Mouse (Mus musculus) neural tube, embryonic 13.5 days (tissue): ENCODE measurements around the gene Vac14. TPM values are rescaled to one million over a fixed set of nuclear protein-coding genes. Genes with fewer than 3 reads are reported as not detected.

ENCODE experiments used
- ATAC-seq: fragments of 200-750 bp; cut with Nextera tagmentation; 2 replicates; pipeline ENCODE4 v1.8.0; 2017; ENCODE audit warnings: low read depth, mild to moderate bottlenecking, moderate TSS enrichment, moderate library complexity
- H3K27ac ChIP-seq: fragments of 300-500 bp; sonication (generic); replicated peaks from 2 replicates; pipeline ENCODE4 v1.5.1; 2015; ENCODE audit warnings: moderate library complexity, mild to moderate bottlenecking, inconsistent platforms
- H3K27me3 ChIP-seq: fragments of 300-500 bp; sonication (generic); 2 replicates; pipeline ENCODE4 v1.6.1; 2015; ENCODE audit warnings: mild to moderate bottlenecking, inconsistent platforms
- H3K36me3 ChIP-seq: fragments of 300-500 bp; sonication (generic); 2 replicates; pipeline ENCODE4 v1.6.1; 2015; ENCODE audit warnings: mild to moderate bottlenecking, inconsistent platforms
- H3K4me1 ChIP-seq: fragments of 300-500 bp; sonication (generic); replicated peaks from 2 replicates; pipeline ENCODE4 v1.6.1; 2015; ENCODE audit warnings: inconsistent platforms
- H3K4me2 ChIP-seq: fragments of 300-500 bp; sonication (generic); 2 replicates; pipeline ENCODE4 v1.6.1; 2015; ENCODE audit warnings: inconsistent platforms, mild to moderate bottlenecking, moderate library complexity
- H3K4me3 ChIP-seq: fragments of 300-500 bp; sonication (generic); 2 replicates; pipeline ENCODE4 v1.5.1; 2015; ENCODE audit warnings: mild to moderate bottlenecking, inconsistent platforms
- H3K9ac ChIP-seq: fragments of 300-500 bp; sonication (generic); 2 replicates; pipeline ENCODE4 v1.6.1; 2015; ENCODE audit warnings: moderate library complexity, mild to moderate bottlenecking, inconsistent platforms
- H3K9me3 ChIP-seq: fragments of 300-500 bp; sonication (generic); 2 replicates; pipeline ENCODE4 v1.6.1; 2016; ENCODE audit warnings: inconsistent platforms
- WGBS: fragments of 180-500 bp; shearing (Covaris S2); methylation state at CpG from one replicate; pipeline ENCODE4 v1.1.7; 2015; 5-methylcytosine and 5-hydroxymethylcytosine counted together
- polyA plus RNA-seq: library from polyadenylated mRNA; unstranded; fragments of >200 nt; fragmentation: Nextera tagmentation; extraction: Ambion mirVana; gene quantifications from 2 replicates; pipeline ENCODE4 v1.2.1, GENCODE M21; 2015

Gene Vac14
- polyA plus RNA-seq, 1 experiment from 2014 or later: 25.2 TPM

GRCm38 (mm10) chr8:110669932-110670628 is 51.7 kb downstream of the Vac14 start:
- peaks cover 3% of the 10 kb centered on the region for H3K4me1 ChIP-seq
- H3K4me2 ChIP-seq: no peak overlapping the region
- ATAC-seq: no peak
- H3K9me3 ChIP-seq: no peaks in the 10 kb centered on the region
- peaks cover 44% of the 10 kb centered on the region for H3K36me3 ChIP-seq
- no peaks in the 10 kb centered on the region for H3K27me3 ChIP-seq
- no peak overlapping the region for H3K4me3 ChIP-seq
- WGBS: 68% methylated on average over 8 of the region's 8 CpGs
- H3K9ac ChIP-seq: no peak overlapping the region
- H3K27ac ChIP-seq: no peak overlapping the region

DNA sequence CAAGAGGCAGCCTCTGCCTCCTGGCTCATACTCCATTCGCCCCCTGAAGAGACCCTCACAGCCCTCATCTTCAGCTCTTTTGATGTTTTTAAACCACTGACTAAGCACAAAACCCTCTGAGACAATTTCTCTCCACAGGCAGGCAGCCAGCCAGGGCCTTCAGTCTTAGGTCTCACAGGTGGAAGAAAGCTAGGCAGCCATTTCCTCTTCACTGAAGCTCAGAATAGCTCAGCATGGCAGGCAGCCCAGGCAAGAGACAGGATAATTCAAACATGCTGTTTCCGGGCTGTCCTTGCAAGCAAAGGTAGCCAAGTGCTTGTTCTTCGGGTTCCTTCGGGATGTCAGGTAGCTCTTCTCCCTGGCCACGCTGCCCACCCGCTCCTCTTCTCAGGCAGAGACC is 52.9 kb downstream of the Vac14 start:
- WGBS: 84% methylated on average over 6 of the region's 6 CpGs
- Histone ChIP-seq H3K9me3 (no peaks in the 10 kb centered on the region), H3K4me1 (no peaks in the 10 kb centered on the region), H3K36me3 (peaks cover 51% of the 10 kb centered on the region), H3K4me2 (no peak overlapping the region), H3K9ac (no peak overlapping the region), H3K4me3 (no peak overlapping the region), H3K27me3 (no peaks in the 10 kb centered on the region), H3K27ac (peak overlapping the region; percentile 55; the same call in 1 of the 2 replicates)
- ATAC-seq: no peak

DNA sequence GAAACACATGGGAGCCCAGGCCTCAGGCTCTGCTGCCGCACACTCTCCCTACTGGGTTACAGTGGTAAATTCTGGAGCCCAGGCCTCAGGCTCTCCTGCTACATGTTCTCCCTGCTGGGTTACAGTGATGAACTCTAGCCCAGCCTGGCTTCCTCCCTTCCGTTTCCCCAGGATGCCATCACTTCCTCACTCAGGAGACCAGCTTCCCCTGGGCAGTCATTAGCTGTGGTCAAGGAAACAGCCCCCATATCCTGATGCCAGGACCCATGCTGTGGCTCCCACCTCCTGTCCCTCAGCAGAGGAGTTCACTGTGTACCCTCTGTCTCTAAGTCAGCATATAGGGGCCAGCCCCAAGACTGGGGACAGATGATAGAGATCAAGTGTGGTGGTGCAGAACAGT is 53.7 kb downstream of the Vac14 start:
- H3K9me3 ChIP-seq: no peaks in the 10 kb centered on the region
- WGBS: 86% methylated on average over 2 of the region's 2 CpGs
- H3K4me2 ChIP-seq: no peak overlapping the region
- ATAC-seq: no peak
- H3K36me3 ChIP-seq: peaks cover 54% of the 10 kb centered on the region
- no peaks in the 10 kb centered on the region for H3K27me3 ChIP-seq
- no peak overlapping the region for H3K9ac ChIP-seq
- H3K4me1 ChIP-seq: no peaks in the 10 kb centered on the region
- H3K27ac ChIP-seq: peak overlapping the region; percentile 55; the same call in 1 of the 2 replicates
- no peak overlapping the region for H3K4me3 ChIP-seq

GRCm38 (mm10) chr8:110673168-110673567 is 54.8 kb downstream of the Vac14 start:
- WGBS: 88% methylated on average over 2 of the region's 2 CpGs

GRCm38 (mm10) chr8:110674589-110674988 is 56.2 kb downstream of the Vac14 start:
- Histone ChIP-seq H3K4me3 (no peak overlapping the region), H3K36me3 (peaks cover 55% of the 10 kb centered on the region), H3K4me1 (no peaks in the 10 kb centered on the region), H3K9me3 (no peaks in the 10 kb centered on the region), H3K4me2 (no peak overlapping the region), H3K27ac (no peak overlapping the region), H3K9ac (no peak overlapping the region), H3K27me3 (no peaks in the 10 kb centered on the region)
- WGBS: 97% methylated on average over 1 of the region's 1 CpGs
- no peak for ATAC-seq

More at GRCm38 (mm10) chr8:110673168-110673567, 54.8 kb downstream of the Vac14 start:
- H3K4me1 ChIP-seq: no peaks in the 10 kb centered on the region
- no peak overlapping the region for H3K4me2 ChIP-seq
- no peak overlapping the region for H3K27ac ChIP-seq
- ATAC-seq: no peak
- H3K4me3 ChIP-seq: no peak overlapping the region
- no peaks in the 10 kb centered on the region for H3K9me3 ChIP-seq
- no peaks in the 10 kb centered on the region for H3K27me3 ChIP-seq
- H3K36me3 ChIP-seq: peaks cover 54% of the 10 kb centered on the region
- H3K9ac ChIP-seq: no peak overlapping the region

DNA sequence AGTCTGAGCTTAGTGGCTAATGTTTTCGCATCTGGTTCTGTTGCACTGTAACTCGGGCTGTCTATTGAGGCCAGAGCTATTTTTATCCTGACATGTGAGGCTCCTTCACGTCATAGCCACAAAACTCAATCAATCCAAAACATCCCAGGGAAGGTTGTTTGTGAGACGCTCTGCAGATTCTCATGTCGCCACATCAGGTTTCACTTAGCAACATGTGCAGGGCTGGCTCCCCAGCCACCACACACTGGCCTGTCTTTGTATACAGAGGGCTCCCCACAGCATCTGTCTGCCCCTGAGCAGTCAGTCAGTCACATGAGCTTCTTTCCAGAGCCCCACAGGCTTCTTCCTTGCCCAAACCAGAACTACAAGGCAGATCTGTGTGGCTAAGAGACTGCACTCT is 58.3 kb downstream of the Vac14 start:
- Histone ChIP-seq H3K4me1 (no peaks in the 10 kb centered on the region), H3K9ac (no peak overlapping the region), H3K4me2 (no peak overlapping the region), H3K36me3 (peaks cover 44% of the 10 kb centered on the region), H3K9me3 (no peaks in the 10 kb centered on the region), H3K27me3 (no peaks in the 10 kb centered on the region), H3K27ac (no peak overlapping the region), H3K4me3 (no peak overlapping the region)
- no peak for ATAC-seq
- 74% methylated on average over 5 of the region's 5 CpGs for WGBS

DNA sequence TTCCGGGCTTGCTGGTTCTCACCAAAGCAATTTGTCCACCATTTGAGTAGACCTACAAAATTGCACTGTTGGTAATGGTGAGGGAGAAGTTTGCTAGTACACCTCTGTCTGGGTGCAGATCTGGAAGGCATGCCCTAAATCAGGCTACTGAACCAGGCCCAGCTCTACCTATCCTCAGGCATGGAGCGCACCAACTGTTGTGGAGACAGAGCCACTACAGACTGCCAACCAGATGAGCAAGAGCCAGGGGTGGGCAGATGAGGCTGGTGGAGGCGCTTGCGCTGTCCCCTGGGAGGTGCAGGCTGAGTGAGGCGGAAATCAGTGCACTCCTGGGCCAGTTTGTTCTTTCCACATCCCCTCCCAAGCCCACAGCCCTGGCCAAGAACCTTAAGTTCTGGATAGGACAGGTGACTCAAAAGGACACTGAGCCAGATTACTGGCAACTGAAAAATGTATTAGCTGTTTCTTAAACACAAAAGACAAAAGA is 58.8 kb downstream of the Vac14 start:
- ATAC-seq: no peak
- H3K4me2 ChIP-seq: no peak overlapping the region

DNA sequence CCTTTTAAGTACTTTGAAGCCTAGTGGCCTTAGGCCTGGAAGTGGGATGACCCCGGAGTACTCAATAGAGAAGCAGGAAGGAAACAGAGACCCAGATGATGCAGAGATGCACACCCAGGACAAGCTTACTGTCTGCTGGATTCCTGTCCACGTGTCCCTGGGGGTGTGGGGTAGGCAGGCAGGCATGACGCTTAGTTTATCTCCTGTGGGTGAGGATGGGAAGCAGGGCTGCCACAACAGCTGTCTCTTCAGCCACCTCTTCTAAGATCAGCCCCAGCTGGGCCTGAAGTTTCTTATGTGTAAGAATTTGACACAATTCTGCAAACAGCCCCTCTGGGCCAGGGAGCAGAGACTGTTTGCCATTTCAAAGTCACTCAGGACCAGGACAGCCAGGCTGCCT is 60.6 kb downstream of the Vac14 start:
- no peaks in the 10 kb centered on the region for H3K27me3 ChIP-seq
- peaks cover 44% of the 10 kb centered on the region for H3K36me3 ChIP-seq
- ATAC-seq: no peak
- no peak overlapping the region for H3K27ac ChIP-seq
- WGBS: 21% methylated on average over 3 of the region's 3 CpGs
- H3K9ac ChIP-seq: no peak overlapping the region
- no peaks in the 10 kb centered on the region for H3K4me1 ChIP-seq
- no peak overlapping the region for H3K4me3 ChIP-seq
- no peaks in the 10 kb centered on the region for H3K9me3 ChIP-seq
- H3K4me2 ChIP-seq: no peak overlapping the region

More for the DNA sequence above, 58.8 kb downstream of the Vac14 start:
- Histone ChIP-seq H3K27ac (no peak overlapping the region), H3K27me3 (no peaks in the 10 kb centered on the region), H3K36me3 (peaks cover 41% of the 10 kb centered on the region), H3K9me3 (no peaks in the 10 kb centered on the region), H3K9ac (no peak overlapping the region), H3K4me3 (no peak overlapping the region), H3K4me1 (no peaks in the 10 kb centered on the region)
- WGBS: 94% methylated on average over 5 of the region's 5 CpGs

GRCm38 (mm10) chr8:110687726-110688125 is 69.3 kb downstream of the Vac14 start:
- no peak overlapping the region for H3K9ac ChIP-seq
- WGBS: 87% methylated on average over 5 of the region's 5 CpGs
- ATAC-seq: no peak
- no peaks in the 10 kb centered on the region for H3K4me1 ChIP-seq
- H3K4me3 ChIP-seq: no peak overlapping the region
- H3K9me3 ChIP-seq: no peaks in the 10 kb centered on the region
- H3K27me3 ChIP-seq: no peaks in the 10 kb centered on the region
- no peak overlapping the region for H3K27ac ChIP-seq
- no peak overlapping the region for H3K4me2 ChIP-seq
- peaks cover 71% of the 10 kb centered on the region for H3K36me3 ChIP-seq

- Histone ChIP-seq H3K36me3 (peaks cover 63% of the 10 kb centered on the region), H3K27ac (no peak overlapping the region), H3K4me3 (no peak overlapping the region), H3K4me2 (no peak overlapping the region), H3K27me3 (no peaks in the 10 kb centered on the region), H3K9me3 (no peaks in the 10 kb centered on the region), H3K4me1 (peaks cover 5% of the 10 kb centered on the region), H3K9ac (no peak overlapping the region)
- 90% methylated on average over 9 of the region's 9 CpGs for WGBS
- ATAC-seq: no peak
Observed at GRCm38 (mm10) chr8:110689961-110690360, 71.6 kb downstream of the Vac14 start.

- Histone ChIP-seq H3K4me1 (peaks cover 11% of the 10 kb centered on the region), H3K27me3 (no peaks in the 10 kb centered on the region), H3K27ac (peak overlapping the region; percentile 52), H3K9ac (no peak overlapping the region), H3K4me3 (no peak overlapping the region), H3K4me2 (no peak overlapping the region), H3K9me3 (no peaks in the 10 kb centered on the region), H3K36me3 (peaks cover 35% of the 10 kb centered on the region; the same call in 1 of the 2 replicates)
- ATAC-seq: no peak
- 81% methylated on average over 5 of the region's 5 CpGs for WGBS
Observed at GRCm38 (mm10) chr8:110694226-110694625, 75.8 kb downstream of the Vac14 start.

- Histone ChIP-seq H3K36me3 (peaks cover 30% of the 10 kb centered on the region; the same call in 1 of the 2 replicates), H3K4me2 (no peak overlapping the region), H3K27me3 (no peaks in the 10 kb centered on the region), H3K9ac (no peak overlapping the region; the same call in 1 of the 2 replicates), H3K27ac (peak overlapping the region; percentile 52), H3K4me1 (peaks cover 11% of the 10 kb centered on the region), H3K9me3 (no peaks in the 10 kb centered on the region), H3K4me3 (no peak overlapping the region)
- ATAC-seq: no peak
- WGBS: 88% methylated on average over 4 of the region's 4 CpGs
Observed at GRCm38 (mm10) chr8:110694826-110695225, 76.4 kb downstream of the Vac14 start.

DNA sequence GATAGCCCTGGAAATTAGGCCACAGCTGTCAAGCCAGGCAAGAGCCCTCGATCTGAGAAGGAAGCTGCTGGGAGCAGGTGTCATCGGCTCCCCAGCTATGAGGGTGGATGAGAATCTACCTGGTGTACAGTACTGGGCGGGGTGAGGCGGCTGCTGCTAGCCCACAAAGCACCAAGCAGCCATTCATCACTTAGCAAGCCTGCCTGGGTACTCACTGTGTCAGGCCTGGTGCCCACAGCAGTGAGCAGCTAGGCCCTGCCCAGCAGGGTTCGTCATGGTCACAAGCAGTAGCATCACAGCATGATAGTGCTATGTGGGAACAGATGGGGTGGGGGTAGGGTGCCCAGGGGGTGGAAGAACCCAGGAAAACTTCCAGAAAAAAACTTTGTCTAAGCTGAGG is 77.0 kb downstream of the Vac14 start:
- H3K36me3 ChIP-seq: peaks cover 30% of the 10 kb centered on the region; the same call in 1 of the 2 replicates
- peak overlapping the region; percentile 52 for H3K27ac ChIP-seq
- peak overlapping the region; percentile 13; the same call in 1 of the 2 replicates for H3K9ac ChIP-seq
- 76% methylated on average over 5 of the region's 5 CpGs for WGBS
- H3K4me1 ChIP-seq: peaks cover 11% of the 10 kb centered on the region
- H3K4me3 ChIP-seq: no peak overlapping the region
- no peaks in the 10 kb centered on the region for H3K9me3 ChIP-seq
- H3K4me2 ChIP-seq: no peak overlapping the region
- no peaks in the 10 kb centered on the region for H3K27me3 ChIP-seq
- ATAC-seq: no peak
